Comparison of ENCODE assay signal across 8 mouse cellular contexts in the genomic region with DNA sequence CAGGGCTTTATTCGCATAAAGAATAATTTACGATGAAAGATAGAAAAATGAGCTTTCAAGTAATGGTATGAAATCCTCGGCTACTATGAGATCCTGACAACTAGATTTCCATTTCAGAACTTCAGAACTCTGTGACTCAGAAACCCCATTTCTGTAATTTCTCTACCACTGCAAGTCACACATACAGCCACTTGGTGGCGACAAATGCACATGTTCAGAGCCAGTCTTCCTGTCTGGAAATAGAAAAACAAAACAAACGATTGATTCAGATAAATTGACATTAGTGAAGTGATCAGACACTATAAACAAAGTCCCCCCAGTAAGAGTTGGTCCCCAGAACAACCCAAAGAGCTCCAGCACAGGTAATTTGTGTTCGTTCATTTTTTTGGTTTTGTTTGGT. TPM values are rescaled to one million over a fixed set of nuclear protein-coding genes. Genes with fewer than 3 reads are reported as not detected.
DNase-seq lines count a peak whose midpoint lies in the region; ATAC-seq and TF ChIP-seq lines count a peak whose summit lies in the region.

No protein-coding gene starts in this region.

- peak; percentile 51 for DNase-seq in limb, embryonic 10.5 days (ENCODE audit: low spot score)
- peak; percentile 71 to 78 for DNase-seq in right cerebral cortex, adult 2 months (ENCODE audit: low spot score in 2 of 2)

- no peaks in the 10 kb centered on the region for H3K27me3 ChIP-seq in intestine, postnatal 0 days (replicated peaks; ENCODE audit: control insufficient read depth, insufficient read depth, low read length)
- H3K27me3 ChIP-seq in intestine, embryonic 16.5 days (replicated peaks; ENCODE audit: control insufficient read depth, insufficient read depth, low read length) = no peaks in the 10 kb centered on the region
- H3K27me3 ChIP-seq in limb, embryonic 10.5 days (ENCODE audit: low read depth, poor library complexity, severe bottlenecking) = peaks cover 5% of the 10 kb centered on the region
- H3K27me3 ChIP-seq in midbrain, embryonic 15.5 days (replicated peaks) = no peaks in the 10 kb centered on the region

- TF ChIP-seq CTCF in intestine, postnatal 0 days (IDR thresholded peaks at IDR 0.05; ENCODE audit: low read depth) = peak; percentile 90

- no peaks in the 10 kb centered on the region for H3K36me3 ChIP-seq in intestine, postnatal 0 days (ENCODE audit: control insufficient read depth, insufficient read depth)
- no peaks in the 10 kb centered on the region for H3K36me3 ChIP-seq in intestine, embryonic 16.5 days (ENCODE audit: control insufficient read depth, insufficient read depth, low read length)
- H3K36me3 ChIP-seq in limb, embryonic 10.5 days = no peaks in the 10 kb centered on the region
- no peaks in the 10 kb centered on the region for H3K36me3 ChIP-seq in midbrain, embryonic 15.5 days (replicated peaks)

- H3K9me3 ChIP-seq in intestine, postnatal 0 days (ENCODE audit: control insufficient read depth) = no peaks in the 10 kb centered on the region
- no peaks in the 10 kb centered on the region for H3K9me3 ChIP-seq in intestine, embryonic 16.5 days (ENCODE audit: control insufficient read depth, low read length)
- H3K9me3 ChIP-seq in limb, embryonic 10.5 days (replicated peaks) = no peaks in the 10 kb centered on the region
- H3K9me3 ChIP-seq in midbrain, embryonic 15.5 days = no peaks in the 10 kb centered on the region

- H3K4me2 ChIP-seq in intestine, postnatal 0 days (replicated peaks; ENCODE audit: low read depth) = no peak overlapping the region
- H3K4me2 ChIP-seq in intestine, embryonic 16.5 days (ENCODE audit: low read depth, low read length) = no peak overlapping the region
- H3K4me2 ChIP-seq in midbrain, embryonic 15.5 days = no peak overlapping the region

- 0 out of 2 replicates have a peak, but pooled peaks cover 2% of the 10 kb centered on the region for H3K4me1 ChIP-seq in intestine, postnatal 0 days (replicated peaks; ENCODE audit: control insufficient read depth, insufficient read depth, low read length)
- peaks cover 3% of the 10 kb centered on the region for H3K4me1 ChIP-seq in intestine, embryonic 16.5 days (ENCODE audit: control insufficient read depth, insufficient read depth, low read length)
- peaks cover 11% of the 10 kb centered on the region for H3K4me1 ChIP-seq in limb, embryonic 10.5 days
- no peaks in the 10 kb centered on the region for H3K4me1 ChIP-seq in midbrain, embryonic 15.5 days

- H3K27ac ChIP-seq in intestine, postnatal 0 days (ENCODE audit: low read depth, low read length) = no peak overlapping the region
- H3K27ac ChIP-seq in intestine, embryonic 16.5 days (ENCODE audit: low read length) = no peak overlapping the region
- no peak overlapping the region for H3K27ac ChIP-seq in limb, embryonic 10.5 days
- H3K27ac ChIP-seq in midbrain, embryonic 15.5 days = no peak overlapping the region

- H3K9ac ChIP-seq in intestine, postnatal 0 days (ENCODE audit: low read depth, low read length) = no peak overlapping the region
- H3K9ac ChIP-seq in intestine, embryonic 16.5 days (ENCODE audit: low read depth, low read length) = no peak overlapping the region
- no peak overlapping the region for H3K9ac ChIP-seq in midbrain, embryonic 15.5 days

- ATAC-seq in intestine, postnatal 0 days = no peak
- ATAC-seq in intestine, embryonic 16.5 days = no peak
- ATAC-seq in CD4-positive, CD25-positive, alpha-beta regulatory T cell, adult 4 months = peak; percentile 93
- peak; percentile 80 for ATAC-seq in activated CD4-positive, CD25-positive, alpha-beta regulatory T cell, adult 4 months
- peak; percentile 70 for ATAC-seq in erythroblast, adult 5-6 weeks (replicated peaks; ENCODE audit: low FRiP score, poor library complexity, severe bottlenecking)
- no peak for ATAC-seq in midbrain, embryonic 15.5 days (replicated peaks)

- WGBS in intestine, postnatal 0 days = 10% methylated on average over 6 of the region's 6 CpGs
- 10% methylated on average over 6 of the region's 6 CpGs for WGBS in intestine, embryonic 16.5 days
- 15% methylated on average over 6 of the region's 6 CpGs for WGBS in limb, embryonic 10.5 days
- WGBS in midbrain, embryonic 15.5 days = 17% methylated on average over 6 of the region's 6 CpGs

- H3K4me3 ChIP-seq in intestine, postnatal 0 days (ENCODE audit: low read depth, low read length) = no peak overlapping the region
- no peak overlapping the region for H3K4me3 ChIP-seq in intestine, embryonic 16.5 days (ENCODE audit: low read length)
- no peak overlapping the region for H3K4me3 ChIP-seq in limb, embryonic 10.5 days
- no peak overlapping the region for H3K4me3 ChIP-seq in midbrain, embryonic 15.5 days

RNA-seq across cellular contexts. Expression of a gene that starts 9.1 kb away (rescaled TPM):
- polyA plus RNA-seq in intestine, postnatal 0 days (2015; fragmentation: Nextera tagmentation; extraction: Ambion mirVana) = 57.7 and 65.8 TPM in 2 replicates
- polyA plus RNA-seq in intestine, embryonic 16.5 days (2015; fragmentation: Nextera tagmentation; extraction: Ambion mirVana) = 156 and 159 TPM in 2 replicates
- 10 to 100 TPM; 21.3 to 37.8 TPM for polyA plus RNA-seq in CD4-positive, CD25-positive, alpha-beta regulatory T cell, adult 4 months (2017; shearing (Covaris generic))
- 10 to 100 TPM; 39.6 to 43.9 TPM for polyA plus RNA-seq in activated CD4-positive, CD25-positive, alpha-beta regulatory T cell, adult 4 months (2017; shearing (Covaris generic))
- total RNA-seq in erythroblast, adult 5-6 weeks (2015; ENCODE audit: low replicate concordance) = 59.0 and 69.2 TPM in 2 replicates
- 53.0 and 57.5 TPM in 2 replicates for total RNA-seq in erythroblast, adult 5-6 weeks (2017; ENCODE audit: low replicate concordance)
- polyA plus RNA-seq in limb, embryonic 10.5 days (2016; fragmentation: Nextera tagmentation; extraction: Ambion mirVana) = 296 and 308 TPM in 2 replicates
- polyA plus RNA-seq in midbrain, embryonic 15.5 days (2015; fragmentation: Nextera tagmentation; extraction: Ambion mirVana) = 141 and 142 TPM in 2 replicates

RNA-seq across cellular contexts. Expression of a gene that starts 21.1 kb away (rescaled TPM):
- 0.04 and 0.25 TPM in 2 replicates for polyA plus RNA-seq in intestine, postnatal 0 days (2015; fragmentation: Nextera tagmentation; extraction: Ambion mirVana)
- polyA plus RNA-seq in intestine, embryonic 16.5 days (2015; fragmentation: Nextera tagmentation; extraction: Ambion mirVana) = 0.09 TPM in 2 replicates
- polyA plus RNA-seq in CD4-positive, CD25-positive, alpha-beta regulatory T cell, adult 4 months (2017; shearing (Covaris generic)) = under 1 TPM in 1 of 2 experiments, not detected in 1; 0.15 TPM
- polyA plus RNA-seq in activated CD4-positive, CD25-positive, alpha-beta regulatory T cell, adult 4 months (2017; shearing (Covaris generic)) = under 1 TPM; 0.12 to 0.64 TPM
- total RNA-seq in erythroblast, adult 5-6 weeks (2015; ENCODE audit: low replicate concordance) = not detected in 2 replicates
- total RNA-seq in erythroblast, adult 5-6 weeks (2017; ENCODE audit: low replicate concordance) = 0.28 TPM in 1 of 2 replicates, not detected in the other
- 0.11 TPM in 1 of 2 replicates, not detected in the other for polyA plus RNA-seq in limb, embryonic 10.5 days (2016; fragmentation: Nextera tagmentation; extraction: Ambion mirVana)
- 3.9 and 4.4 TPM in 2 replicates for polyA plus RNA-seq in midbrain, embryonic 15.5 days (2015; fragmentation: Nextera tagmentation; extraction: Ambion mirVana)

Comparison
In these comparisons a context has a peak if more than half of its experiments do, and no peak if none do; other contexts are left out.
1. ATAC-seq: peak in CD4-positive, CD25-positive, alpha-beta regulatory T cell, adult 4 months (single experiment), activated CD4-positive, CD25-positive, alpha-beta regulatory T cell, adult 4 months (single experiment) and erythroblast, adult 5-6 weeks (single experiment); none in intestine, postnatal 0 days (single experiment), intestine, embryonic 16.5 days (single experiment) and midbrain, embryonic 15.5 days (single experiment).